Mouse (Mus musculus) lung, postnatal 14 days (tissue): Measurements from ENCODE around the gene Adcy7.

ENCODE experiments used
- DNase-seq: peaks from one replicate; pipeline ENCODE4 v3.0.0; 2021

Gene Adcy7

GRCm38 (mm10) chr8:88301589-88302437, 29.6 kb downstream of the Adcy7 start:
- no peak for DNase-seq

- DNase-seq = no peak
Observed at GRCm38 (mm10) chr8:88305814-88306213, 33.6 kb downstream of the Adcy7 start.

- peak; percentile 59 for DNase-seq
Observed at GRCm38 (mm10) chr8:88306511-88306910, 34.3 kb downstream of the Adcy7 start.

- no peak for DNase-seq
Observed at GRCm38 (mm10) chr8:88307736-88308135, 35.5 kb downstream of the Adcy7 start.

- DNase-seq = no peak
Observed at GRCm38 (mm10) chr8:88309274-88309873, 37.2 kb downstream of the Adcy7 start.

- no peak for DNase-seq
Observed at GRCm38 (mm10) chr8:88309881-88310280, 37.7 kb downstream of the Adcy7 start.

- no peak for DNase-seq
Observed at GRCm38 (mm10) chr8:88310286-88310685, 38.1 kb downstream of the Adcy7 start.

GRCm38 (mm10) chr8:88312966-88313365, 40.8 kb downstream of the Adcy7 start:
- DNase-seq = peak; percentile 54

GRCm38 (mm10) chr8:88313991-88314390, 41.8 kb downstream of the Adcy7 start:
- DNase-seq = no peak

- no peak for DNase-seq
Observed at GRCm38 (mm10) chr8:88315302-88315701, 43.1 kb downstream of the Adcy7 start.

GRCm38 (mm10) chr8:88316139-88316931, 44.1 kb downstream of the Adcy7 start:
- peak; percentile 78 for DNase-seq

GRCm38 (mm10) chr8:88317341-88317740, 45.1 kb downstream of the Adcy7 start:
- no peak for DNase-seq

- no peak for DNase-seq
Observed at GRCm38 (mm10) chr8:88318151-88318550, 45.9 kb downstream of the Adcy7 start.

GRCm38 (mm10) chr8:88320134-88320533, 47.9 kb downstream of the Adcy7 start:
- DNase-seq = no peak

GRCm38 (mm10) chr8:88321387-88321786, 49.2 kb downstream of the Adcy7 start:
- no peak for DNase-seq

GRCm38 (mm10) chr8:88323523-88323922, 51.3 kb downstream of the Adcy7 start:
- no peak for DNase-seq

GRCm38 (mm10) chr8:88324760-88325159, 52.6 kb downstream of the Adcy7 start:
- no peak for DNase-seq

GRCm38 (mm10) chr8:88325251-88325650, 53.0 kb downstream of the Adcy7 start:
- DNase-seq = no peak

GRCm38 (mm10) chr8:88325795-88326194, 53.6 kb downstream of the Adcy7 start:
- DNase-seq = no peak

GRCm38 (mm10) chr8:88326328-88326727, 54.1 kb downstream of the Adcy7 start:
- no peak for DNase-seq

GRCm38 (mm10) chr8:88328689-88329088, 56.5 kb downstream of the Adcy7 start:
- no peak for DNase-seq

GRCm38 (mm10) chr8:88330816-88331215, 58.6 kb downstream of the Adcy7 start:
- DNase-seq = no peak

- no peak for DNase-seq
Observed at GRCm38 (mm10) chr8:88334384-88334783, 62.2 kb downstream of the Adcy7 start.

GRCm38 (mm10) chr8:88334975-88335374, 62.8 kb downstream of the Adcy7 start:
- no peak for DNase-seq
